Mouse (Mus musculus): ENCODE measurements around the gene Pds5a.
"Not testable (repeated sequence)": the region's sequence is repeated elsewhere in the genome, so short reads cannot be mapped to it uniquely, and the experiment has no call there.

Gene Pds5a

GRCm38 (mm10) chr5:65694076-65694475, 4.0 kb downstream of the Pds5a start:
- DNase-seq, result not testable (repeated sequence)

GRCm38 (mm10) chr5:65693018-65693417, 5.1 kb downstream of the Pds5a start:
- DNase-seq, result no peak

GRCm38 (mm10) chr5:65688806-65689205, 9.3 kb downstream of the Pds5a start:
- DNase-seq, result no peak

GRCm38 (mm10) chr5:65686806-65687205, 11.3 kb downstream of the Pds5a start:
- no peak for DNase-seq

GRCm38 (mm10) chr5:65678826-65679225, 19.2 kb downstream of the Pds5a start:
- no peak for DNase-seq

GRCm38 (mm10) chr5:65672162-65672561, 25.9 kb downstream of the Pds5a start:
- DNase-seq, result no peak

GRCm38 (mm10) chr5:65667644-65668043, 30.4 kb downstream of the Pds5a start:
- DNase-seq, result no peak

GRCm38 (mm10) chr5:65665370-65665769, 32.7 kb downstream of the Pds5a start:
- no peak for DNase-seq

GRCm38 (mm10) chr5:65661958-65662357, 36.1 kb downstream of the Pds5a start:
- DNase-seq, result no peak

- DNase-seq, result no peak
These were observed 44.3 kb downstream of the Pds5a start for GRCm38 (mm10) chr5:65653786-65654185.

GRCm38 (mm10) chr5:65638896-65639295, 59.2 kb downstream of the Pds5a start:
- DNase-seq, result no peak

- no peak for DNase-seq
These were observed 73.7 kb downstream of the Pds5a start for GRCm38 (mm10) chr5:65624340-65624739.

- no peak for DNase-seq
These were observed 84.7 kb downstream of the Pds5a start for GRCm38 (mm10) chr5:65613152-65613924.

- DNase-seq, result no peak
These were observed 87.5 kb downstream of the Pds5a start for GRCm38 (mm10) chr5:65610541-65610940.

GRCm38 (mm10) chr5:65609769-65610168, 88.3 kb downstream of the Pds5a start:
- peak; percentile 49 for DNase-seq

GRCm38 (mm10) chr5:65606820-65607219, 91.3 kb downstream of the Pds5a start:
- DNase-seq, result no peak

GRCm38 (mm10) chr5:65599681-65600080, 98.4 kb downstream of the Pds5a start:
- DNase-seq, result no peak

- no peak for DNase-seq
These were observed 105.7 kb downstream of the Pds5a start for GRCm38 (mm10) chr5:65592421-65592820.

- DNase-seq, result no peak
These were observed 107.9 kb downstream of the Pds5a start for GRCm38 (mm10) chr5:65590199-65590598.

GRCm38 (mm10) chr5:65586291-65586690, 111.8 kb downstream of the Pds5a start:
- peak; percentile 28 for DNase-seq

- DNase-seq, result no peak
These were observed 119.5 kb downstream of the Pds5a start for GRCm38 (mm10) chr5:65578545-65578944.

GRCm38 (mm10) chr5:65575896-65576295, 122.2 kb downstream of the Pds5a start:
- no peak for DNase-seq

- DNase-seq, result no peak
These were observed 123.2 kb downstream of the Pds5a start for GRCm38 (mm10) chr5:65574876-65575275.

GRCm38 (mm10) chr5:65565486-65565885, 132.6 kb downstream of the Pds5a start:
- no peak for DNase-seq
